Mouse (Mus musculus) v-Abl transformed pro-B cells (cell line): Measurements from ENCODE around the gene Ntn4.

Experiments used
- in situ Hi-C, 2 experiments: fragments of 400-800 bp; cut with MboI; formaldehyde crosslinking; loops; one replicate each; pipeline ENCODE4 v1.15.1; 2025; ENCODE audit not compliant: unreplicated experiment in 2 of 2

Gene Ntn4

DNA sequence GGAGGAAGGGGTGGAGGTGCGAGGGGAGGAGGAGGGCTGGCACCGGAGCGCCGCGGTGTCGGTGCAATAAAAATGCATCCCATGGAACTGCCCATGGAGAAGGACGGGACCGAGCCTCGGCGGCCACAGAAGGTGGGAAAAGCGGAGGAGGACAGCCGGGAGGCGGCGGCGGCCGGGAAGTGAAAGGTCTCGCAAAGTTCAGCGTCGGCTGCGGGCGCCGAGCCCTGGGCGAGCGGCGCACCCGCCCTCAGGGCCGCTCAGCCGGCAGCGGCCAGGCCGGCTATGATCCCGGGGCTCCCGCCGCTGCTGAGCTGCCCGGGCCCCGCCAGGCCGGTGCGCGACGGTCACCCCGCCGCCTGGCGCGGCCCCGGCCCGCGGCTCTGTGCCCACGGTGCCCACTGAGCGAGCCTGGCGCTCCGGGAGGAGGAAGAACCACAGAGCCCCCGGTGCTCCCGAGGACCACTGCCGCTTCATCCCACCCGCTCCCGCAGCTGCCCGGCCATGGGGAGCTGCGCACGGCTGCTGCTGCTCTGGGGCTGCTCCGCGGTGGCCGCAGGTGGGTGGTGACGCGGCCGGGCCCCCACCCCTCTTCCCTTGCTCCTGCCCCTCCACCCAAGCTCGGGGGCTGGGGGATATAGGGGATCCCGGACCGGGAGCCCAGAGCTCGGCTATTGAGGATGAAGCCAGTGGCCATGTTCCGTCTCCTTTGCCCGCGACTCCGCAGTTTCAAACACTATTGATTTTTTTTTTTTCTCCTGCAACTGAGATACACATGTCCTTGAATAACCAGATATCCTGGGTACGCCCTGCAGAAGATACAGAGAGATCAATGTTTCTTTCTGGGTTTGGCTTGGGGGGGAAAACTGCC, 706 bp downstream of the Ntn4 start:
- in situ Hi-C loops: no loop called here

DNA sequence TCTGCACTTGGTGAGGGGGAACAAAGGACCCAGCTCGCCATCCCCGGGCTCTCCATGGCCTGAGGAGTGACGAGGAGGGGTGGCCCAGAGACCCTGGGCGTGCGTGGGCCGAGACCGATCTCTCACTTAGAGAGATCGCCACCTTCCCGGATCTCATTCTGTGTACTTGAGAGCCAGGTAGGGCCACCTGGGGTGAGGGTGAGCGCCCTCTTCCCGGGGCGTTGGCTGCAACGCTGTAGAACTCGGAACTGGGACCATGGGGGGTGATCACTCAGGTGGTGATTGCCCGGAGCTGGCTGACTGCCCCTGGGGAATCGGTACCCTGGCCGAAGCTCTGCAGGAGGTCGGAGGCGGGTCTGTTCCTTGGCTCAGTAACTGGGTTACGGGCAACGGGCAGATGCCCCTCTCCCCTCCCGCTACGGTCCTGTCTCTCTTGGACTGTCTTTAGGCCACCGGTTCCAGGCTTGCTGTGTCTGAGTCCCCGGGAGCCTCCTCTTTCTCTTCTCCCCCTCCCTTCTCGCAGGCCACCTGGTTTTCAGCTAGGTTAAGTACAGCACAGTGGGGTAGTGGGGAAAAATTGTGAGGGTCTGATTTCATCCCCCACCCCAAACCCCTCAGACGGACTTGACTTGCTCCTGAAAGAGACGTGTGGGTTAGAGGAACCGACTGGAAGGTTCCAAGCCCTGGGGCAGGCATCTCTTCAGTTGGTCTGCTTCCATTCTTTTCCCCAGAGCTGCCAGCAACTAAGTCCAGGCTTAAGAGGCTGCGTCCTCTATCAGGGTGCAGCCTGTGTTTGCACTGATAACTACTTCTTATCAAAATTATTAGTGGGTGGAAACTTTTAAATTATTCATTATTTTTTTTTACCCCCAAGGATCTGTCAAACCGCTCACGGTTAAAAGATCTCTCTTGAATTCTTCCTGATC, 1.6 kb downstream of the Ntn4 start:
- in situ Hi-C loops: no loop called here

DNA sequence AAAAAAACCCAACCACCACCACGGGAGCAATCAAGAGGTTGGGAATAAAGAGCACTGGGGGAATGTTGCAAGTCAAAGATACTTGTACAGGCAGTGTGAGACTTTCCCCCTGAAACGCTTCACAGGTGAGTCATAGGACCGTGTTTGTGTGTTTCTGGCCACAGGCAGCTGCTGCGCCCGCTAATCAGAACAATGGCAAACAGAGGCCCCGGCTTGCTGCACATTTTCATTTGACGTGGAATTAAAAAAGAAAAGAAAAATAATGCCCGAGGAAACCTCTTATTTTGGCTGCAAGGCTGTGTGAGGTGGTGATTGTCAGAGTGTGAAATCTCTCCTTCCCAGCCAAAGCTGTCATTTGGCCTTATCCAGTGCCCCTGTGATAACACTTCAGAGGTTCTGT, 2.4 kb downstream of the Ntn4 start:
- in situ Hi-C loops: no loop called here

DNA sequence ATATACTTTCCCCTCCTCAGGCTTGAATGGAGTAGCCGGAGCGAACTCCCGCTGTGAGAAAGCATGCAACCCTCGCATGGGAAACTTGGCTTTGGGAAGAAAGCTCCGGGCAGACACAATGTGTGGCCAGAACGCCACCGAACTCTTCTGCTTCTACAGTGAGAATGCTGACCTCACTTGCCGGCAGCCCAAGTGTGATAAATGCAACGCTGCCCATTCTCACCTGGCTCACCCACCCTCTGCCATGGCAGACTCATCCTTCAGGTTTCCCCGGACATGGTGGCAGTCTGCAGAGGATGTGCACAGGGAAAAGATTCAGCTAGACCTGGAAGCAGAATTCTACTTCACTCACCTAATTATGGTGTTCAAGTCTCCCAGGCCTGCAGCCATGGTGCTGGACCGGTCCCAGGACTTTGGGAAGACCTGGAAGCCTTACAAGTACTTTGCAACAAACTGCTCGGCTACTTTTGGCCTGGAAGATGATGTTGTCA, 4.0 kb downstream of the Ntn4 start:
- in situ Hi-C loops: no loop called here

DNA sequence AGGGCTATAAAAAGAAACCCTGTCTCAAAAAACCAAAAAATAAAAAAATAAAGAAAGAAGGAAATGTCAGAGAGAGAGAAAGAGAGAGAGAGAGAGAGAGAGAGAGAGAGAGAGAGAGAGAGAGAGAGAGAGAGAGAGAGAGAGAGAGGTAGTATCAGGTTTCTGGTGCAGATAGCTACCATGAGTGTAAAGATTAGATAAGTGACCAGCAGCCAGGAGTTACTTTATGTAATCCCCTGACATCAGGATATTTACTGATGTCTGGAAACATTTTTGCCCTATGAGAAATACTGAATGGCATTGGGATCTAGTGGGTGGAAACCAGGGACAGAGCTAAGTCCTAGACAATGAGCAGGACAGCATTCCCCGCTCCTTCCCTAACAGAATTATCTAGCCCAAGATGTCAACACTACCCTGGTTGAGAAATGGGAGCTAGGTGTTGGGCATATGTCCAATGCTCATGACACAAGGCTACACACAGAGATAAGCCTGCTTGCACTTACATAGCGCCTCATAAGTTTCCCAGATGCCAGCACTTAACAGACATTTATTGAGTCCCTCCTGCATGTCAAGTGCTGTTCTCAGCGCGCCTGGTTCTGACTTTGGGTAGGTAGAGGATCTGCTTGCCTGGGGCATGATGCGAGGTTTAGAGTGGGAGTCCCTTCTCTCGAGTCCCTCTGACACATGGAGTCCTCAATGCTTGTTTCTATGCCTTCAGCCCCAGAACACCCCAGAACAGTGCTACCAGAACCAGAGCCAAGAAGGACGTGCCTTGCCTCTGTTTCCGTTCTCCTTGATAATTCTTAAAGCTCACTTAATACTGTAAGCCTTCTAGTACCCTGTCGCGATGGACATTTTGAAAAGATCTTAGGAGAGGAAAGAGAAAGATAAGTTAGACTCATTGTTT, 7.4 kb downstream of the Ntn4 start:
- in situ Hi-C loops: no loop called here

DNA sequence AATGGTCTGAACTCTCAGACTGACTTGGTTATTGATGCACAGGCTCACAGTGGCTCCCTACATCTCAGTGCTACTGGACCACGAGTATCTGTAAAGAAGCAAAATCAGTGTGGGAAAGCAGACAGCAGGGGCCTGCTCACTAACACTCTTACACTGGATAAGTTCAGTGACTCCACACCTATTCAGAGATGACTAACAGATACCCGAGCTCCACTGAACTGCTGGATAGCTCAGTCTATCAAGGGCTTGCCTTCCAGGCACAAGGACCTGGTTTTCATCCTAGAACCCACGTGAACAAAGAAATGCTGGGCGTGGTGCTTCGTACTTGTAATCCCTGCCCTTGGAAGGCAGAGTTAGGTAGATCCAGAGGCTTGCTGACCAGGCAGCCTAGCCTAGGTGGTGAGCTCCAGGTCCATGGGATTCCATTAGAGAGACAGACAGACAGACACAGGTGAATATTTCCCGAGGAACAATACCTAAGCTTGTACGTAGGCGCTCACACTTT, 8.2 kb downstream of the Ntn4 start:
- in situ Hi-C loops: no loop called here

DNA sequence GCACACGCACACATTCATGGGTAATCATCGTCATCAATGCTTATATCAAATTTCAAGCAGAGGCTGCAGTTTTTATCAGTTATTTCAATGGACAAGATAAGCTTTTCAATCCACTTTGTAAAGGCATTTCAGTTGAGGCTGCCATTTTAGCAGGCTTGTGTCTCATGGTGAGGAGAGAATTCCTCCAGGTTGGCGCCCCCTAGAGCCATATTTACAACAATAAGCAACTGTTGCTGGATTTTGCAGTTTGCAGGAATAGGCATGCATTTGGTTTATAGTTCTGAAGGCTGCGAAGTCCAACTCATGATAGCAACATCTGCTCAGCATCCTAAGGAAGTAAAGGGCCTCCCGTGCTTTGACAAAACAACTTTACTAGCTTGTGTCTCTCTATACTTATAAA, 8.6 kb downstream of the Ntn4 start:
- in situ Hi-C loops: no loop called here

DNA sequence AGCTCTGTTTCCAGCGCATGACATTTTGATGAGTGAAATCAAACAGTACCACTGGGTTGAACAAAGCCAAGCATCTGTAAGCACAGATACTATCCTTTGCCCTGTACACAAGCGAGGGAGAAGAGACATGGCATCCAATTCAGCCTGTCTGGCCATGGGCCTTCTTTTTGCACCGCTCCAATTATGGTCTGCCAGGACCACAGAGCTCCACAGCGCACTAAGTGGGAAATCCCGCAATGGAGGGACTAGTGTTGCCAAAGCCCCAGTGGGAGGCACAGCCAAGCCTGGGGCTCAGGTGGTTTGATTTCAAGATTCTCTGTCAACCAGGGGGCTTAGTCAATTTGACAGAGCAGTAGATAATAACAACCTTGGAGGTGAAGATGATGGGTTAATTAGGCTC, 9.1 kb downstream of the Ntn4 start:
- in situ Hi-C loops: no loop called here

DNA sequence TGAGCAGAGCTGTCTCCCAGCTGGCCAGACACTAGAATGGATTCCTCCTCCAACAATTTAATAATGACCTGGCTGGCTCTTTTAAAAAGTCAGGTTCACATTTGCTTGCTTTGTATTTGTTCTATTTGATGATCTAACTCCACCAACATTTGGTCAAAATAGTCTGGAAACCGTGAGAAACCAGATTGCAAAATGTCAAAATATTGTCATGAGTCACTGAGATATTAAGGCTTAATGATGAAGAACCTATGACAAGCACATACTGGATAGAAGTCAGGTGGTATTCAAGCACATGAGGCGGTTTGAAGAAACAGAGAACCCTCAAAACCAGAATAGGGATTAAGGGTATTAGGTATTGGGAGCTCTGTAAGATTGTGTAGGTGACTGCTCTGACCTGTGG, 12.8 kb downstream of the Ntn4 start:
- in situ Hi-C loops: no loop called here

DNA sequence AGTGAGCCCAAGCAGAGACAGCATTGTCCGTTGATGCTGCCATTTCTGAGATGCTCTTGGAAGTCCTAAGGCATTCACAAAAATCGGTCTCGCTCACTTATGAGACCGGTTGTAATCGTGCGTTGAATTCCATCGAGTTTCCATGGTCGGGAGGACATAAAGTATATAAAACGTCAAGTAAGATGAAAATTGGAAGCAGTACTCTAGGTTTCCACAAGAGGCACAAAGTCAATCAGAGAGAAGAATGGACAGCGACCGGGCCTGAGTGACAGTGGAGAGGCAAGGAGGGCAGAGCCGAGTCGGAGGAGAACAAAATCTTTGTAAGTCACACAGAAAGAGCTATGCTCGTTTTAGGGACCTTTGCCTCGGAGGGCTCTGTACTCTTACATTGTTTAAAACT, 14.9 kb downstream of the Ntn4 start:
- in situ Hi-C loops: no loop called here

DNA sequence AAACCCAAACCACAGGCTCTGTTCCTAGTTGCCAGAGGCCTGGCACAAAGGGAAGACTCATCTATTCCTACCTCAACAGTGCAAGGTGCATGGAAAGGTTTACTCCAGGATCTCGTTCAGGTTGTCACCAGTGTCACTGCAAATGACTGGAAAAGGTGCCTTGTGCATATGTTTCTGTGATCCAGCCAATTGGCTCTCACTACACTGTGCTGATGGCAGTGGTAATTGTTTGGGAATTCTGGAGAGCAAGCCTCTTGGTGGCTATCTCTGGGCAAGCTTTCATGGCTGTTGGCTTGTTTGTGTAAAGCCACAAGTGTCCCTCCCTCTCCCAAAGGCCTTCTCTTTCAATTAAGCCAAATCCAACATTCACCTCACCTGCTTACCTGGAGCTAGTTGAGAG, 19.3 kb downstream of the Ntn4 start:
- in situ Hi-C loops: no loop called here

DNA sequence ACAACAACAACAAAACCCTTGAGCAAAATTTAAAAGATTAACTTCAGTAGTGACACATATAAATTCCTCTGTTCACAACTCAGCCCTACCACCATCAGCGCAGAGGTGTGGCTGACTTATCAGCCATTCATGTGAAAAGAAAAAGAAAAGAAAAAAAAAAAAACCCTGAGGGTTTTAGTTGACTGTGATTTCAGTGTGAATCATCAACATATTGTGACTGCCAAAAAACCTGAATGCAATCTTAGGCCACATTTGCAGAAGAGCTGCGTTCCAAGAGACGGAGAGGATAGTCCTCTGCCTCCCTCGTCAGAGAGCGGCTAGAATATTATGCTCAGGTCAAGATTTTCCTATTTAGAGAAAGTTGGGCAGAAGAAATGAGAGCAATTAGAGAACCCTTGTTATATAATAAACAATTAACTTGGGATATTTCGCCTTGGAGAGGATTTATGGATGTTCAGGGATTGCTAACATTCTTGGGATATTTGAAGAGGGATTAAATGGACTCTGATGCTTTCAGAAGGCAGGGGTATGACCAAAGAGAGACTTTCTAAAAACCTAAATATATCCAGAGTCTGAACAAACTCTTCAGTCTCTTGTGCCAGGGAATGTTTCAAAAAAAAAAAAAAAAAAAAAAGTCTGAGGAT, 21.0 kb downstream of the Ntn4 start:
- in situ Hi-C loops: no loop called here

DNA sequence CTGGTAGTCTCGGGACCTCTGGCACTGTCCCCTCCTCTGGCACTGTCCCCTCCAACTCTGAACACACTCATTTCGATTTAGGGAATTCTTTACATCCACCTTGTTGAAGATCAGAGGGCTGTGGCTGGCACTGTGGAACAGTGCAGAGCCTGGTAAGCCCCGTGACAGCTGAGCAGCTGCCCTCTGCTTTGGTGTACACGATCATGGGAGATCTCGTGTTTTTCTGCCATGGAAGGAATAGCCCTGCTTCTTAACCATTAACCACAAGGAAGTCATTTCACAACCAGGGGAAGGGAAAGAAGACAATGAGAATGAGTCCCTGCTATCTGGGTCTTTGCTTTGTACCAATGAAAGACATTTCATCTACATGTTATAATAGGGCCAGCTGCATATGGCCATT, 21.5 kb downstream of the Ntn4 start:
- in situ Hi-C loops: no loop called here

DNA sequence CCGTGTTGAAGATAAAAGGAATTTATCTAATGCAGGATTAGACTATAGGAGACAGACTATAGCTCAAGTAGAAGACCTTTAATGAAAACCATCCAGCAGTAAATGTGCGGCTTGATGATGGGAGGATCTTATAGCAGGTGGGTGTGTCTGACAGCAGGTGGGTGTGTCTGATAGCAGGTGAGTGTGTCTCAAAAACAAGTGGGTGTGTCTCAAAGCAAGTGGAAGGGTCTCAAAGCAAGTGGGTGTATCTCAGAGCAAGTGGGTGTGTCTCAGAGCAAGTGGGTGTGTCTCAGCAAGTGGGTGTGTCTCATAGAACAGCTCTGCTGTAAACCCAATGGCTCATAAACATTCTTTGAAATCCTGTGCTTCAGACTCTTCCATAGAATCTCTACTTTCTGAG, 25.7 kb downstream of the Ntn4 start:
- in situ Hi-C loops: no loop called here

DNA sequence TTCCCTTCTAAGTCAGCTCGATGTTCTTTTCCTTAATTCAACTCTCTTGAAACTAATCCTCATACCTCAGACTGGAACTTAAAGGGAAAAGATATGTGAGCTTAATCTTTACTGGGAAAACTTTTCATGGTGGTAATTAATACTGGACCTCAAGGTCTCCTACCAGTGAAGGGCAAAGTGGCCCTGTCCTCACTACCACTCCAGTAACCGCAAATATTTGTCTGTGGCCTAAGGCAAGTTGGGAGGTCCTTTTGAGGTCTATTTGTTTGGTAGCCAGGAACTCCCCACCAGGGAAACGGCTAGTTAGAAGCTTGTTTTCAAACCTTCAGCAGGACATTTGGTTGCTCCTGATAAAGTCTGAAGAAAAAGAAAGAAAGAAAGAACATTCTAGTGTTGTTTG, 26.5 kb downstream of the Ntn4 start:
- in situ Hi-C loops: no loop called here

DNA sequence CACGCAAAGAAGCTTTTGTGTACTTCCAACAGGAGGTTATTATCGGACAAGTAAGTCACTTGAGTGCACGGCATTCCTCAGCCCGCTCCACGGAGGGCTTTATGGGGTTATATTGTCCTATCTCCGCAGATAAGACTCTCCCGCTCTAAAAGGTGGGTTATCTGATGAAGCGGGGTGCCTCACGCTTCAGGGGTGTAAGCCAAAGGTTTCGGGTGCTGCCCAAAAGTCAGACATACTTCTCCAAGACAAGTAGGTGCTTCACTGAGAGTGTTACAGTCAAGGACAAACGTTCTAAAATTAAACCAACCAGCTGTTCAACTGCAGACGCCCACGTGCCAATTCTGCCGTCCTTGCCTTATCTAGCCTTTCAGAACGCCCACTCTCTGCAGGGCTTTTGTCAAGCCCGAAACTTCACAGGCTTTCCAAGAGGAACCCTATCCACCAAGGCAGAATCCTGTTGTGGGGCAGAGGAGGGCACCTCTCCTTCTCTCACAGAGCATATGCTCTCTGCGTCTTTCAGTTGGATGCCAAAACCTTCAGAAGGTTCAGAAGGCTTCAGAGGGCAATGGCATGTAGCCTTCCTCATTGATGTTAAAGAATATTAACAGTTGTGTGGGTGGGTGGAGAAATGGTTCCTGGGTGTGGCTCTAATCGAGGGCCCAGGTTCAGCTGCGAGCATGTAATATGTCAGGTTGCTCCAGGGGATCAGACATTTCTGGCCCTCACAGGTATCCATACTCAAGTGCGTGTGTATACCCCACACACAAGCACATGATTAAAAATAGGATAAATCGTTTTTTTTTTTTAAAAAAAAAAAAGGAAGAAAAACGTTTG, 32.4 kb downstream of the Ntn4 start:
- in situ Hi-C loops: no loop called here

DNA sequence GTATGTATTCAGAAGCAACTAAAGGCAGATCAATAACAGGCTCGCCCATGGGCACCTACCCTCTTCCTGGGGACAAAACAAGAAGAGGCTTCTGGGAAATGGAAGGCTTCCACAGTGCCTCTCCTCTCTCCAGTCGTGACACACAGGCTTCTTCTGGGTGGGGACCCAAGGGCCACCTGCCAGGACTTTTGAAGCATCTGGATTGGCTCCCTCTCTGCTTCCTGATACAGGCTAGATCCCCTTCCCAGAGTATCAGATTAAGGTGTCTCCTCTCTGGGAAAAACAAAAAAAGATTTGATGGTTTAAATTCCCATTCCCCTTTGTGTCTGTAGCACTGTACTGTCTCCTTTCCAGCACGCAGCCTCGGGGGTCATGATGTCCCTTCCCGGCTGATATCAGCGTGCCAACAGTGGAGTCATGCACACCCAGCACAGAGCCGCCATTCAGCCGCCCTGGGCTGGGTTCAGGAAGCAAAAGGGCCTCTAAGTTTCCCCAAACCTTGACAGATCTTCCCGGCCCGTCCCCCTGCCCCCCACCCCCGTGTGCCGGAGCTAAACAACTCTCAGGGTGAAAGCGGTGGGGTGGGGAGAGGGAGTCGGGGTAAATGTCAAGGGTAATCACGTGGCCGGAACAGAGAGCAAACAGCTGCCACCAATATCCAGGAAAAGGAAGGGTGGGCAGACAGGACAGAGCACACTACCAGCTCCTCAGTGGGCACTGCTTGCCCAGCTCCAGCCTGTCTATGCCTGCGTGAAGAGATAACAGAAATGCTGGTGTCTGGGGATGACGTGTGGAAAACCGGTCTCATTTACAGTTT, 38.9 kb downstream of the Ntn4 start:
- in situ Hi-C loops: no loop called here

DNA sequence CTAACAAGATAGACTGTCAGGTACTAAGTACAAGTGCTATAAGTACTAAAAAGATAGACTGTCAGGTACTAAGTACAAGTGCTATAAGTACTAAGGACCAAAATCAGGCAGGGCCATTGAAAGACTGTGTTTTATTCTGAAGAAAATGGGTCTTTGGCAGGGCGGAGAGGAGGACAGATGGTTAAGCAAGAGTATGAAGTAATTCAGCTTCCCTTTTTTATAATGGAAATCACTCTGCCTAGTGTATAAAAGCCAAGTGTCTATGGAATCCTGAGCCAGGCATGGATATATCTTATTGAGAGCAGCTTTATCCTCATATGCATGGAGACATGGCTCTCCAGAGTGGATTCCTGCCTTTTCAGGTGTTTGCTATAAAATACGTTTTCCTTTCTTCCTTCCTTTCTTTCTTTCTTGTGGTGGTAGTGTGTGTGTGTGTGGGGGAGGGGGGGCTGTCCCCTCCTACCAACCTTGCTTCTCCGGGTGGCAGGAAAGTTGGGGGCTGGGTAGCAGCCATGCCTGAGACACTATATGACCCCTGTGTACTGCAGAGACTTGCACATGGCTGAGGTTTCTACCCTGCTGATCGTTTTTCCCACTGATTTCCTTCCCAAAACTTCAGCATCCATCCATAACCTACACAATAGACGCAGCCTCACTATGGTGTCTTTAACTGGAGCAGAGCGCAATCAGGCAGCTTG, 40.3 kb downstream of the Ntn4 start:
- in situ Hi-C loops: no loop called here
